Mouse (Mus musculus): ENCODE measurements around the gene Zbtb43. TPM values are rescaled to one million over a fixed set of nuclear protein-coding genes. Genes with fewer than 3 reads are reported as not detected.

Gene Zbtb43
- polyA plus RNA-seq, 1 experiment = 4.8 TPM

GRCm38 (mm10) chr2:33426640-33427398 is 41.5 kb downstream of the Zbtb43 start:
- no peak overlapping the region for H3K4me3 ChIP-seq (ENCODE audit: insufficient read depth, poor library complexity, severe bottlenecking)
- peaks cover 5% of the 10 kb centered on the region for H3K79me3 ChIP-seq (ENCODE audit: low read depth)
- peaks cover 23% of the 10 kb centered on the region for H3K79me2 ChIP-seq (ENCODE audit: control insufficient read depth, insufficient read depth)
- no peaks in the 10 kb centered on the region for H3K27me3 ChIP-seq (ENCODE audit: control insufficient read depth, insufficient read depth, insufficient read length)
- no peak overlapping the region for H3ac ChIP-seq (ENCODE audit: control insufficient read depth, insufficient read length, low read depth)
- TF ChIP-seq MAX (IDR thresholded peaks at IDR 0.05) (no peak), CEBPB (IDR thresholded peaks at IDR 0.05; ENCODE audit: low read depth) (no peak), USF1 (IDR thresholded peaks at IDR 0.05; ENCODE audit: low read depth) (no peak), CTCF (IDR thresholded peaks at IDR 0.05; ENCODE audit: control insufficient read depth, insufficient read depth, insufficient read length) (no peak), FOSL1 (IDR thresholded peaks at IDR 0.05; ENCODE audit: insufficient read depth, low read length, poor library complexity, severe bottlenecking) (no peak)
- H3K36me3 ChIP-seq (ENCODE audit: control insufficient read depth, insufficient read depth) = peaks cover 25% of the 10 kb centered on the region

DNA sequence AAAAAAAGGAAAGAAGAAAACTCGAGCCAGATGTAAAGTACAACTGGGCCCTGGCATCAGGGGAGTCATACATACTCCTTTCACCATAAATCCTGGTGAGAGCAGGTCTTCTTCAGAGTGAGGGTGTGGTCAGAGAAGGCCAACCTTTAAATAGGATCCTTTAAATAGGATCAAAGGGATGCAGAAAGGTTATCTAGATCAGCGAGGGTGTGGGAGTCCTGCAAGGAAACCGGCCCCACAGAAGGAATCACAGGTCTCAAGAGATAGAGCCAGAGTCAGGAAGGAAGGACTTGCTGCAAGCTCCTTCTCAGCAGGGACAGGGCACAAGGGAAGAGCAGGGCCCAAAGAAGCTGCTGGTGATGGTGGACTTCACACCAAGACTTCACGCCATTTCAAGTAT is 50.9 kb downstream of the Zbtb43 start:
- H3K79me3 ChIP-seq (ENCODE audit: low read depth) = no peaks in the 10 kb centered on the region
- H3K4me3 ChIP-seq (ENCODE audit: insufficient read depth, poor library complexity, severe bottlenecking) = no peak overlapping the region
- no peaks in the 10 kb centered on the region for H3K79me2 ChIP-seq (ENCODE audit: control insufficient read depth, insufficient read depth)

GRCm38 (mm10) chr2:33414019-33414418 is 54.3 kb downstream of the Zbtb43 start:
- Histone ChIP-seq H3K79me3 (ENCODE audit: low read depth) (no peaks in the 10 kb centered on the region), H3K4me3 (ENCODE audit: insufficient read depth, poor library complexity, severe bottlenecking) (no peak overlapping the region), H3K79me2 (ENCODE audit: control insufficient read depth, insufficient read depth) (no peaks in the 10 kb centered on the region), H3ac (ENCODE audit: control insufficient read depth, insufficient read length, low read depth) (no peak overlapping the region), H3K27me3 (ENCODE audit: control insufficient read depth, insufficient read depth, insufficient read length) (no peaks in the 10 kb centered on the region), H3K36me3 (ENCODE audit: control insufficient read depth, insufficient read depth) (peaks cover 29% of the 10 kb centered on the region)
- no peak for TF ChIP-seq CEBPB (IDR thresholded peaks at IDR 0.05; ENCODE audit: low read depth)
- TF ChIP-seq MYOD1 (IDR thresholded peaks at IDR 0.05; ENCODE audit: control insufficient read depth, insufficient read length, low read depth) = no peak
- no peak for TF ChIP-seq MAX (IDR thresholded peaks at IDR 0.05)
- TF ChIP-seq FOSL1 (IDR thresholded peaks at IDR 0.05; ENCODE audit: insufficient read depth, low read length, poor library complexity, severe bottlenecking) = no peak
- no peak for TF ChIP-seq CTCF (IDR thresholded peaks at IDR 0.05; ENCODE audit: control insufficient read depth, insufficient read depth, insufficient read length)
- TF ChIP-seq USF1 (IDR thresholded peaks at IDR 0.05; ENCODE audit: low read depth) = no peak
- no peak for TF ChIP-seq MYOG (IDR thresholded peaks at IDR 0.05; ENCODE audit: control insufficient read depth, extremely low read depth, insufficient read length)

More for the DNA sequence above, 50.9 kb downstream of the Zbtb43 start:
- TF ChIP-seq MYOD1 (IDR thresholded peaks at IDR 0.05; ENCODE audit: control insufficient read depth, insufficient read length, low read depth) = no peak
- no peak for TF ChIP-seq MYOG (IDR thresholded peaks at IDR 0.05; ENCODE audit: control insufficient read depth, extremely low read depth, insufficient read length)
- no peak for TF ChIP-seq FOSL1 (IDR thresholded peaks at IDR 0.05; ENCODE audit: insufficient read depth, low read length, poor library complexity, severe bottlenecking)
- no peak for TF ChIP-seq CTCF (IDR thresholded peaks at IDR 0.05; ENCODE audit: control insufficient read depth, insufficient read depth, insufficient read length)
- TF ChIP-seq USF1 (IDR thresholded peaks at IDR 0.05; ENCODE audit: low read depth) = no peak
- no peak for TF ChIP-seq CEBPB (IDR thresholded peaks at IDR 0.05; ENCODE audit: low read depth)
- TF ChIP-seq MAX (IDR thresholded peaks at IDR 0.05) = no peak
- H3K27me3 ChIP-seq (ENCODE audit: control insufficient read depth, insufficient read depth, insufficient read length) = no peaks in the 10 kb centered on the region
- H3ac ChIP-seq (ENCODE audit: control insufficient read depth, insufficient read length, low read depth) = no peak overlapping the region
- peaks cover 5% of the 10 kb centered on the region for H3K36me3 ChIP-seq (ENCODE audit: control insufficient read depth, insufficient read depth)

DNA sequence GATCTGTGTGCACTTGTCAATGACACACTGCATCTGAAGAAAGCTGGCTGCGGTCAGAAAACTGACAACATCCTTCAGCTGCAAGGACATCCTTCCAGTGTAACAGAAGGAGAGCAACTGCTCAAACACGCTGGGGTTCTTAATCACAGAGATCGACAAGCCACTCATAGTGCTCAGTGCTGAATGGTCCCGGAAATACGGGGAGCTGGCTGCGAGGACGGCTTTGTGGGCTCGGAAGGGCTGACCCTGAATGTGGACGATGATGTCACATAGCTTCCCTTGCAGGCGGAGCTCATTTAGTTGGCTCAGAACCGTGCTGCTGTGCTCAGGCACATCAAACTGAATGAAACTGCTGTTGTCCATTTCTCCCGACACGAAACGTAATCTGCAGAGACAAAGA is 56.2 kb downstream of the Zbtb43 start:
- Histone ChIP-seq H3K4me3 (ENCODE audit: insufficient read depth, poor library complexity, severe bottlenecking) (no peak overlapping the region), H3K79me2 (ENCODE audit: control insufficient read depth, insufficient read depth) (no peaks in the 10 kb centered on the region), H3K36me3 (ENCODE audit: control insufficient read depth, insufficient read depth) (peaks cover 37% of the 10 kb centered on the region), H3K79me3 (ENCODE audit: low read depth) (no peaks in the 10 kb centered on the region), H3K27me3 (ENCODE audit: control insufficient read depth, insufficient read depth, insufficient read length) (no peaks in the 10 kb centered on the region), H3ac (ENCODE audit: control insufficient read depth, insufficient read length, low read depth) (no peak overlapping the region)
- TF ChIP-seq FOSL1 (IDR thresholded peaks at IDR 0.05; ENCODE audit: insufficient read depth, low read length, poor library complexity, severe bottlenecking) = no peak
- TF ChIP-seq CTCF (IDR thresholded peaks at IDR 0.05; ENCODE audit: control insufficient read depth, insufficient read depth, insufficient read length) = no peak
- TF ChIP-seq CEBPB (IDR thresholded peaks at IDR 0.05; ENCODE audit: low read depth) = no peak
- no peak for TF ChIP-seq MYOG (IDR thresholded peaks at IDR 0.05; ENCODE audit: control insufficient read depth, extremely low read depth, insufficient read length)
- no peak for TF ChIP-seq USF1 (IDR thresholded peaks at IDR 0.05; ENCODE audit: low read depth)
- no peak for TF ChIP-seq MYOD1 (IDR thresholded peaks at IDR 0.05; ENCODE audit: control insufficient read depth, insufficient read length, low read depth)
- TF ChIP-seq MAX (IDR thresholded peaks at IDR 0.05) = no peak

DNA sequence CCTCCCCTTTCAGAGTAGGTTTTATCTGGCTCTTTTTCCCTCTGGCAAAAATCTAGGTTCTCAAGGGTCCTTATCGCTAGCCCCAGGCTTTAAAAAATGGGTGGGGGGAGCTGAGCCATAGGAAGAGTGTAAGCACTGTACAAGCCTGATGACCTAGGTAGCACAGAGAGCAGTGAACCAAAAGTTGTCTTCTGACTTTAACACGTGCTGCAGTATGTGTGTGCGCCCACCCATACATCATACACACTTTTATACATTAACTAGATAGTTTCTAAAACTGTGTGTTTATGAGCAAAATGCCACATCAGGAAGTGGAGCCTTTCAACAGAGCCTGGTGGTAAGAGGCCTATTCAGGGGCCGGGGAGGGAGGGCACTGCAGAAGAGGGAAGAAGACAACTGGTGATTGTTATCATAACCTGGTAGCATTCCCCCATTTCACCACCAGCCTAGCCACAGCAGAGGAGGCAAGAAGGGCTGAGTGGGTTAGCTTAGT is 64.8 kb downstream of the Zbtb43 start:
- Histone ChIP-seq H3K79me2 (ENCODE audit: control insufficient read depth, insufficient read depth) (no peaks in the 10 kb centered on the region), H3K27me3 (ENCODE audit: control insufficient read depth, insufficient read depth, insufficient read length) (no peaks in the 10 kb centered on the region), H3K36me3 (ENCODE audit: control insufficient read depth, insufficient read depth) (peaks cover 3% of the 10 kb centered on the region), H3K79me3 (ENCODE audit: low read depth) (no peaks in the 10 kb centered on the region), H3ac (ENCODE audit: control insufficient read depth, insufficient read length, low read depth) (no peak overlapping the region), H3K4me3 (ENCODE audit: insufficient read depth, poor library complexity, severe bottlenecking) (no peak overlapping the region)
- TF ChIP-seq MAX (IDR thresholded peaks at IDR 0.05) (no peak), CTCF (IDR thresholded peaks at IDR 0.05; ENCODE audit: control insufficient read depth, insufficient read depth, insufficient read length) (no peak), USF1 (IDR thresholded peaks at IDR 0.05; ENCODE audit: low read depth) (no peak), CEBPB (IDR thresholded peaks at IDR 0.05; ENCODE audit: low read depth) (no peak), MYOG (IDR thresholded peaks at IDR 0.05; ENCODE audit: control insufficient read depth, extremely low read depth, insufficient read length) (no peak), FOSL1 (IDR thresholded peaks at IDR 0.05; ENCODE audit: insufficient read depth, low read length, poor library complexity, severe bottlenecking) (no peak), MYOD1 (IDR thresholded peaks at IDR 0.05; ENCODE audit: control insufficient read depth, insufficient read length, low read depth) (no peak)

Data from C2C12 (cell line).